Mouse (Mus musculus): ENCODE measurements around the gene 2900011O08Rik. TPM values are rescaled to one million over a fixed set of nuclear protein-coding genes. Genes with fewer than 3 reads are reported as not detected.
A peak's percentile ranks its signal among the peaks of the same experiment; 100 is the strongest.
"Not testable (repeated sequence)": the region's sequence is repeated elsewhere in the genome, so short reads cannot be mapped to it uniquely, and the experiment has no call there.

2900011O08Rik gene
- polyA plus RNA-seq (2015; fragmentation: Nextera tagmentation; extraction: Ambion mirVana), result 126 and 130 TPM in 2 replicates

- under 1% methylated on average over 31 of the region's 31 CpGs for WGBS
- Histone ChIP-seq H3K4me3 (peak within 1 kb of the TSS; percentile 76), H3K9me3 (no peaks in the 10 kb centered on the region), H3K27me3 (no peaks in the 10 kb centered on the region), H3K9ac (replicated peaks) (peak within 1 kb of the TSS; percentile 90), H3K4me2 (replicated peaks) (peak within 1 kb of the TSS; percentile 54), H3K36me3 (no peaks in the 10 kb centered on the region; the same call in 1 of the 2 replicates), H3K4me1 (peaks cover 21% of the 10 kb centered on the region), H3K27ac (replicated peaks) (peak within 1 kb of the TSS; percentile 95)
- peak; percentile 92 for ATAC-seq (replicated peaks)
Observed at GRCm38 (mm10) chr16:13986574-13987478, at the start of gene 2900011O08Rik, which contains the start of gene Ifitm7. 2900011O08Rik (plus strand) TSS chr16:13986604. Ifitm7 (minus strand) TSS chr16:13986888.

DNA sequence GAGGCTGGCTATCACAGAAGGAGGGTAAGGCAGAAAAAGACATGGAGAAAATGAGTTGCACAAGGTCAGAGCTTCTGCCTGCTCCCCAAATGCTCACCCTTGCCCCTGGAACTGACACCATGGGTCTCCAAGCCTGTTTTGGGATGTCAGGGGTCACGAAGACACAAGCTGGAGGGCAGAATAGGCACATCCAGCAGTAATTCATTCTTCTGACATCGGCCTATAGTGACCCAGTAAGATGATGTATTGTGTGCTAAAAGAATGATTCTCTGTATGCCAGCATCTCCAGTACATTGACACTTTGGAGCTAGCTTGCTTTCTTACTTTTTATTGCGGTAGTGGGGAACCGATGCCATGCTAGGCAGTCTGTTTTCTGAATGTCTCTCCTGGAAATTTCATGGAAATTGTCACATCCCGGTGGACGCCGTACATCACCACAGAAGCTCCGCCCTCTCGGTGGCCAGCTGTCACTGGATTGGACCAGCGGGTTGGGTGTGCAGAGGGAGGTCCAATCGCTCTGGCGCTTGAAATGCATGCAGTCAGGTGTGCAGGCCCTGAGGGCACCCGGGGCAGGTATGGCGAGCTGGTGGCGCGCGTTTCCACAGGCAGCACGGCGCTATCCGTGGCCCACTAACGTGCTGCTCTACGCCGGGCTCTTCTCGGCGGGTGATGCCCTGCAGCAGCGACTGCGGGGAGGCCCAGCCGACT is 46.1 kb upstream of the 2900011O08Rik start:
- Histone ChIP-seq H3K4me2 (replicated peaks) (peak overlapping the region; percentile 99), H3K4me3 (peak overlapping the region; percentile 85), H3K9ac (replicated peaks) (peak overlapping the region; percentile 64), H3K27ac (replicated peaks) (0 out of 2 replicates have a peak overlapping the region, but pooled peaks have one; percentile 27), H3K4me1 (peaks cover 12% of the 10 kb centered on the region), H3K27me3 (no peaks in the 10 kb centered on the region), H3K36me3 (no peaks in the 10 kb centered on the region), H3K9me3 (no peaks in the 10 kb centered on the region)
- 4% methylated on average over 25 of the region's 28 CpGs for WGBS
- ATAC-seq (replicated peaks), result peak; percentile 99

DNA sequence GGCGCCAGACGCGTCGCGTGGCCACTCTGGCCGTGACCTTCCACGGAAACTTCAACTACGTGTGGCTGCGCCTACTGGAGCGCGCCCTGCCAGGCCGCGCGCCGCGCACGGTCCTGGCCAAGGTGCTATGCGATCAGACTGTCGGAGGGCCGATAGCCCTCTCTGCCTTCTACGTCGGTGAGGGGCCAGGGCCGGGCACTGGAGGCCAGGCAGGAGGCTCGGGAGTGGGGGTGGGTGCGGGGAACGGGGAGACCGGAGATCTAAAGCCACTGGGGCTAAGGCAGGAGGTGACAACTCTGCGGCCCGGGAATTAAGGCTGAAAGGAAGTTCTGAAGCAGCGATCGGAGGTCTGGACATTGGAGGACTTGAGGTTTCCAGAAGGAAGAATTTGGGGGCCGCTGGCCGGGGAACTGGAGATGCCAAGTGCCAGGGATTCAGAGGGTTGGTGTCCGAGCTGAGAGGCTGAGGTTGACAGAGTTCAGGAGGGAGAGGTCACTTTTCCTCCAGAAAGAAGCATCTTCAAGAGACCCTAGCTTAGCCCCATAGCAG is 45.5 kb upstream of the 2900011O08Rik start:
- peak; percentile 83 for ATAC-seq (replicated peaks)
- WGBS, result 2% methylated on average over 34 of the region's 34 CpGs
- peak overlapping the region; percentile 85 for H3K4me3 ChIP-seq
- H3K27me3 ChIP-seq, result no peaks in the 10 kb centered on the region
- 0 out of 2 replicates have a peak overlapping the region, but pooled peaks have one; percentile 27 for H3K27ac ChIP-seq (replicated peaks)
- H3K9ac ChIP-seq (replicated peaks), result peak overlapping the region; percentile 64
- no peaks in the 10 kb centered on the region for H3K9me3 ChIP-seq
- H3K4me2 ChIP-seq (replicated peaks), result peak overlapping the region; percentile 99
- no peaks in the 10 kb centered on the region for H3K36me3 ChIP-seq
- peaks cover 12% of the 10 kb centered on the region for H3K4me1 ChIP-seq

DNA sequence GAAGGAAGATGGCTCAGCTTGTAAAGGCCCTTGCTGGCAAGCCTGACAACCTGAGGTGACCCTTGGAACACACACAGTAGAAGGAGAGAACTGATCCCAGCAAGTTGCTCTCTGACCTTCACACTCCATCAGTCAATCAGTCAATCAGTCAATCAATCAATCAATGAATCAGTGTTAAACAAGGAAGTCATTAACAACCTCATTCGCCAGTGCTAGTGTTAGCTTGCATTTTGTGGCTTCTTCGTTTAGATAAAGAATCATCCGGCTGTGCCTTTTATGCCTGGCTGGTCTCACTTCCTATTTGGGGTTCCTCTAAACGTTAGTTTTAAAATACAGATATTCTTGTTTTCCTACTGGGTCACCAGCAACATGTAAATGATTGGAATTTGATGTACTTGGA is 42.2 kb upstream of the 2900011O08Rik start:
- H3K4me2 ChIP-seq (replicated peaks), result no peak overlapping the region
- H3K27ac ChIP-seq (replicated peaks), result no peak overlapping the region
- H3K36me3 ChIP-seq, result no peaks in the 10 kb centered on the region
- no peaks in the 10 kb centered on the region for H3K27me3 ChIP-seq
- ATAC-seq (replicated peaks), result no peak
- no peaks in the 10 kb centered on the region for H3K9me3 ChIP-seq
- 72% methylated on average over 4 of the region's 4 CpGs for WGBS
- H3K4me3 ChIP-seq, result no peak overlapping the region
- peaks cover 12% of the 10 kb centered on the region for H3K4me1 ChIP-seq
- no peak overlapping the region for H3K9ac ChIP-seq (replicated peaks)

DNA sequence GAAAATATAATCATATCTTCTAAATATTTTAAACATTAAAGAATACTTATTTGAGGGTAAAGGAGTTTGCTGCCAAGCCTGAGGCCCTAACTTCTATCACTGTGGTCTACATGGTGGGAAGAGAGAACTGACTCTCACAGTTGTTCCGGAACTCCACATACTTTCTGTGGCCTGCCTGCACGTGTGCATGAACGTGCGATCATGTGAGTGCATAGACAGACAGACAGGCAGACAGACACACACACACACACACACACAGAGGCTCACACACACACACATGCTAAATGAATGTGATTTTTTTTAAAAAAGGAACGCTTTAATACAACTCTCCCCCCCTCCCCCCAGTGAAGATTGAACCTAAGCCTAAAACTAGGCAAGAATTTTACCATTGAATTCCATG is 41.7 kb upstream of the 2900011O08Rik start:
- ATAC-seq (replicated peaks), result no peak

DNA sequence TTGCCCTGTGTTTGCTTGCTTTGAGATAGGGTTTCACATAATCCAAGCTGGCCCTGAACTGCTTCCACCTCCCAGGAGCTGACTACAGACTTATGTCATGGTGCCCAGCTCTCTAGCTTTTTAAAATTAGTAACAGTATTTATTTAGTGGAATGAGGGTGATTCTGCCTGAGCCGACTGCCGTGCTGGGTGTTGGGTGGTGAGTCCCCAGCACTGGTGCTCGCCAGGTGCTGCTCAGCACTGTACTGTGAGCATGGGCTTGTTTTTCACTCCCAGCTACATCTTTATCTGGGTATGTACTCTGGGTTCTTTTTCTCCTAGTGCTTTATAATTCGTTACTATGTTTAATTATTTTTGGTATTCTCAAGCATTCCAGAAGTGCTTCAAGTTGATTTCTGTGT is 41.3 kb upstream of the 2900011O08Rik start:
- H3K9me3 ChIP-seq, result no peaks in the 10 kb centered on the region
- H3K4me2 ChIP-seq (replicated peaks), result no peak overlapping the region
- H3K27ac ChIP-seq (replicated peaks), result no peak overlapping the region
- 85% methylated on average over 4 of the region's 4 CpGs for WGBS
- no peak overlapping the region for H3K4me3 ChIP-seq
- peaks cover 10% of the 10 kb centered on the region for H3K4me1 ChIP-seq
- no peak for ATAC-seq (replicated peaks)
- no peaks in the 10 kb centered on the region for H3K36me3 ChIP-seq
- no peaks in the 10 kb centered on the region for H3K27me3 ChIP-seq
- no peak overlapping the region for H3K9ac ChIP-seq (replicated peaks)

More for the DNA sequence above, 41.7 kb upstream of the 2900011O08Rik start:
- WGBS, result 85% methylated on average over 5 of the region's 5 CpGs
- Histone ChIP-seq H3K36me3 (no peaks in the 10 kb centered on the region), H3K27me3 (no peaks in the 10 kb centered on the region), H3K4me2 (replicated peaks) (no peak overlapping the region), H3K4me1 (peaks cover 12% of the 10 kb centered on the region), H3K9me3 (no peaks in the 10 kb centered on the region), H3K27ac (replicated peaks) (no peak overlapping the region), H3K9ac (replicated peaks) (no peak overlapping the region), H3K4me3 (no peak overlapping the region)

- Histone ChIP-seq H3K9me3 (no peaks in the 10 kb centered on the region), H3K27ac (replicated peaks) (no peak overlapping the region), H3K4me3 (no peak overlapping the region), H3K9ac (replicated peaks) (no peak overlapping the region), H3K27me3 (no peaks in the 10 kb centered on the region), H3K4me1 (peaks cover 1% of the 10 kb centered on the region), H3K36me3 (no peaks in the 10 kb centered on the region), H3K4me2 (replicated peaks) (no peak overlapping the region)
- WGBS, result 73% methylated on average over 1 of the region's 1 CpGs
- ATAC-seq (replicated peaks), result no peak
Observed at GRCm38 (mm10) chr16:13946306-13946705, 40.1 kb upstream of the 2900011O08Rik start.

GRCm38 (mm10) chr16:13951245-13951644 is 35.2 kb upstream of the 2900011O08Rik start:
- Histone ChIP-seq H3K4me3 (no peak overlapping the region), H3K27me3 (no peaks in the 10 kb centered on the region), H3K4me1 (no peaks in the 10 kb centered on the region), H3K4me2 (replicated peaks) (no peak overlapping the region), H3K9ac (replicated peaks) (no peak overlapping the region), H3K27ac (replicated peaks) (no peak overlapping the region), H3K9me3 (no peaks in the 10 kb centered on the region), H3K36me3 (no peaks in the 10 kb centered on the region)
- ATAC-seq (replicated peaks), result no peak
- 75% methylated on average over 3 of the region's 3 CpGs for WGBS

DNA sequence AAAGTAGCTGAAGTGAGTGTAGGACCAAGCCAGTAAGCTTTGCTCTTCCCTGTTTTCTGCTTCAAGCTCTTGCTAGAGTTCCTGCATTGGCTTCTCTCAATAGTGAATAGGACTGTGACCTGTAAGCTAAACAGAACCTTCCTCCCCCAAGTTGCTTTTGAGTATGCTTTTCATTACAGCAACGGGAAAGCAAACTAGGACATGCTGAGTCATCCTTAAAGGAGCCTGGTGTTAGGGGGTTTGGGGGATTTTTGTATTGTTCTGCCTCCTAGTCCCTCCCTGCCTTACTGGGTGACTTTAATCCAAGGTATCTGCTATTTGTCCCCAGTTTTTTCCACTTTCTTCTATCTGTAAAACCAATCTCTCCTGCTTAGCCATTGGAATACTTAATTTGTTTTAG is 24.4 kb upstream of the 2900011O08Rik start:
- 6% methylated on average over 1 of the region's 1 CpGs for WGBS
- ATAC-seq (replicated peaks), result no peak
- Histone ChIP-seq H3K27ac (replicated peaks) (no peak overlapping the region), H3K4me2 (replicated peaks) (no peak overlapping the region), H3K4me1 (no peaks in the 10 kb centered on the region), H3K9ac (replicated peaks) (no peak overlapping the region), H3K36me3 (no peaks in the 10 kb centered on the region), H3K9me3 (no peaks in the 10 kb centered on the region), H3K4me3 (no peak overlapping the region), H3K27me3 (no peaks in the 10 kb centered on the region)

DNA sequence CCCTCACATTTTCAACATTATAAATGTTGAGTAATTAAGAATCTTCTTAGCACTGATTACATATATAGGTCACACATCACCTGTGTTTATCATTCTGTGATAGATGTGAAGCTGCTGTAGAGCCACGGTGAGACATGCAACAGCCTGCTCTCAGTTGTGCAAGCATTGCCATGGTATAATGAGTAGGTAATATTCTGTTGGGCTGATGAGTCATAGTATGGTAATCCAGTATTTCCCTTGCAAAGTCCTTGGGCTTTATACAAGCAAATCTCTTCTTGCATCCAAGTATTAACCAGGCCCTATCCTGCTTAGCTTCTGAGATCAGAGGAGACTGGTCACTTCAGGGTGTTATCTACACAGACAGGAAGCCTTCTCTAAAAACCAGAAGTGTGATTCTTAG is 17.3 kb upstream of the 2900011O08Rik start:
- ATAC-seq (replicated peaks), result no peak
- H3K27me3 ChIP-seq, result no peaks in the 10 kb centered on the region
- H3K9me3 ChIP-seq, result no peaks in the 10 kb centered on the region
- no peaks in the 10 kb centered on the region for H3K4me1 ChIP-seq
- H3K4me2 ChIP-seq (replicated peaks), result no peak overlapping the region
- 94% methylated on average over 1 of the region's 1 CpGs for WGBS
- H3K36me3 ChIP-seq, result no peaks in the 10 kb centered on the region
- no peak overlapping the region for H3K4me3 ChIP-seq
- H3K9ac ChIP-seq (replicated peaks), result no peak overlapping the region
- H3K27ac ChIP-seq (replicated peaks), result no peak overlapping the region

DNA sequence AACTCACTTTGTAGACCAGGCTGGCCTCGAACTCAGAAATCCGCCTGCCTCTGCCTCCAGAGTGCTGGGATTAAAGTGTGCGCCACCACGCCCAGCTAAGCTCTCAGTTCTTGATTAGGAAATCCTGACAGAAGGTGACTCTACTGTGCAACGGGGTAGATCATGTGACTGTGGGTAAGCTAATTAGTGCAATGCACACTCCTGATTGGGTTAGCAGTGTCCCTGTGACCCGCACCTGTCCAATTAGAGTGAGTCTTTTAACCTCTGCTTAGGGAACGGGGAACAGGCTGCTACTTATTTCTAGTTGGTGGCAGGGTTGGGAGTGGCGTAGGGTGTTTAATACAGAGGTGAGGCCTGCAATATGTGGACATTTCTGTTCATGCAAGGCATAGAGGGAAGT is 14.4 kb upstream of the 2900011O08Rik start:
- WGBS, result 89% methylated on average over 8 of the region's 8 CpGs
- no peak overlapping the region for H3K9ac ChIP-seq (replicated peaks)
- H3K4me2 ChIP-seq (replicated peaks), result no peak overlapping the region
- no peak overlapping the region for H3K27ac ChIP-seq (replicated peaks)
- no peaks in the 10 kb centered on the region for H3K4me1 ChIP-seq
- no peak for ATAC-seq (replicated peaks)
- no peaks in the 10 kb centered on the region for H3K27me3 ChIP-seq
- no peaks in the 10 kb centered on the region for H3K9me3 ChIP-seq
- H3K4me3 ChIP-seq, result no peak overlapping the region
- H3K36me3 ChIP-seq, result no peaks in the 10 kb centered on the region

- not testable (repeated sequence) for H3K36me3 ChIP-seq; ATAC-seq (replicated peaks); H3K9ac ChIP-seq (replicated peaks); H3K4me2 ChIP-seq (replicated peaks); H3K4me1 ChIP-seq; H3K4me3 ChIP-seq; H3K27ac ChIP-seq (replicated peaks); H3K9me3 ChIP-seq; H3K27me3 ChIP-seq
- 78% methylated on average over 4 of the region's 4 CpGs for WGBS
Observed at GRCm38 (mm10) chr16:13976358-13976896, 10.0 kb upstream of the 2900011O08Rik start.
